Mouse (Mus musculus) brain, embryonic 14.5 days (tissue): ENCODE measurements around the gene Prl8a8. TPM values are rescaled to one million over a fixed set of nuclear protein-coding genes. Genes with fewer than 3 reads are reported as not detected.

Experiments
- DNase-seq: peaks from one replicate; pipeline ENCODE4 v3.0.0-alpha.2; 2011; ENCODE audit warnings: low read depth
- CTCF ChIP-seq: fragments of 200-500 bp; IDR thresholded peaks from 2 replicates; pipeline ENCODE4 v1.5.1; 2012; ENCODE audit warnings: inconsistent platforms, mild to moderate bottlenecking, moderate library complexity, borderline replicate concordance; ENCODE audit not compliant: insufficient read depth, insufficient read length; ENCODE audit errors: extremely low read depth
- POLR2A ChIP-seq: fragments of 200-500 bp; IDR thresholded peaks from 2 replicates; pipeline ENCODE4 v1.6.1; 2012; ENCODE audit warnings: mild to moderate bottlenecking, inconsistent platforms, borderline replicate concordance; ENCODE audit not compliant: poor library complexity, insufficient read depth, insufficient read length, severe bottlenecking; ENCODE audit errors: extremely low read depth
- polyA plus RNA-seq: library from polyadenylated mRNA; depleted of rRNA; stranded (reverse); fragments of >200 nt; gene quantifications from 2 replicates; pipeline ENCODE4 v1.2.3, GENCODE M21; 2012; rRNA removed

Prl8a8 gene
- polyA plus RNA-seq, result not detected in 2 replicates

DNA sequence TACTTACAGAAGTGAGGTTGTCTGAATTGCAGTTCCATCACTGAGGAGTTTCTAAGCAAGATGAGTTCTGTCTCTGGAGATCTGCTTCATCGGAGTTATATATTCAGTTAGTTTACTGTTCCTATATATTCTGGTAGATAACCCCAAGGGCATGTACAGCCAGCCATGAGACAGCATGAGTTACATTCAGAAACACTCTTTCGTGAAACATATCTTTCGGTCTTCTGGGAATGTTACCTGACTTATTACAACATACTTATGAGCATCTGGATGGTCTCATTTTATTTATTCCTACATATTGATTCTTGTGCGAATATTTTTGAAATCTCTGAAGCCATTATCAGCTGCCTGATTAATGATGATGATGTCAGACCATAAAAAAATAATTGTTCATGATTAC, at the start of gene Prl8a8:
TSS of gene Prl8a8 (minus strand) at position 101 of the 400 bp plus-strand sequence.
- TF ChIP-seq CTCF (no peak), POLR2A (no peak)

DNA sequence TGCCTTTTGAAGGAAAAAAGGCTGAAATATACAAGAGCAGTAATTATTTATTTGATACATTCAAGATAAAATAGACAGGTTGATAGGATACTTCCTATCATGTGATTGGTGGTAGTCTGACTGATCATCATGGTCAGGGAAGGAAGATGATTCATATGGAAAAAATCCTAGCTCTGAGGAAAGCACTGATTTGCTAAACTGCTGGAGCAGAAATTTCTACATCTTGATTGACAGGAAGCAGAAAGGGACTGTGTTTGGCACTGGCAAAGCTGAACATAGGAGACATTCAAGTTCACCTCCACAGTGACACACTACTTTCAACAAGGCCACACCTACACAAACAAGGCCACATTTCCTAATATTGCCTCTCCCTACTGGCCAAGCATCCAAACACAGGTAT, 40.3 kb upstream of the Prl8a8 start:
- TF ChIP-seq POLR2A (no peak), CTCF (no peak)
- no peak for DNase-seq

More for the DNA sequence above, at the start of gene Prl8a8:
- DNase-seq, result no peak

GRCm38 (mm10) chr13:27523156-27523555, 10.1 kb upstream of the Prl8a8 start:
- TF ChIP-seq POLR2A (no peak), CTCF (no peak)
- DNase-seq, result no peak

DNA sequence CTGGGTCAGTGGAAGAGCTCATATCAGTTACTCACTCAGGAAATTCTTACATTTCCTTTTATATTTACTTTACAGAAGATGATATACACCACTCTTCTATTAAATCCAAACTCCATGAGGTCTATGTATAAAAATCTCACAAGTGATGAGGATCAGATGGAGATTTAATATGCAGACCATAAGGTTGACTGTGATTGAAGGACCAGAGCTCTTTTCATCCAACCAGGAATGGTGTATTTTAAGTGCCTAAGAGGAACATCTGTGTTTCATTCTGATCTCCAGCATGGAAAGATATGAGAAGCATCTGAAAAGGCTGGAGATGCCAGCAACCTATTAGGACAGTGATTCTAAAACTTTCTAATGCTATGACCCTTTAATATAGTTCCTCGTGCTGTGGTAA, 5.4 kb downstream of the Prl8a8 start:
- DNase-seq, result no peak
- TF ChIP-seq CTCF (no peak), POLR2A (no peak)

Other genes with a start within 250 kb of the Prl8a8 start
- gene Prl6a1, start 200.6 kb downstream of the Prl8a8 start, polyA plus RNA-seq, result 0.14 TPM in 1 of 2 replicates, not detected in the other
- gene Prl8a2, start 167.5 kb downstream of the Prl8a8 start, polyA plus RNA-seq, result 0.13 TPM in 1 of 2 replicates, not detected in the other
- gene Prl2b1, start 122.4 kb downstream of the Prl8a8 start, polyA plus RNA-seq, result 0.19 and 1.3 TPM in 2 replicates
- not detected in 2 replicates for gene Prl8a6, start 74.5 kb downstream of the Prl8a8 start, polyA plus RNA-seq
- gene Prl8a9, start 51.4 kb upstream of the Prl8a8 start, polyA plus RNA-seq, result 0.21 and 0.37 TPM in 2 replicates
- not detected in 2 replicates for gene Prl8a1, start 69.0 kb upstream of the Prl8a8 start, polyA plus RNA-seq
- not detected in 2 replicates for gene Prl7b1, start 97.4 kb upstream of the Prl8a8 start, polyA plus RNA-seq
- gene Prl7a1, start 129.3 kb upstream of the Prl8a8 start, polyA plus RNA-seq, result 0.18 and 0.33 TPM in 2 replicates
- gene Prl7a2, start 154.8 kb upstream of the Prl8a8 start, polyA plus RNA-seq, result not detected in 2 replicates
- gene Prl7d1, start 203.5 kb upstream of the Prl8a8 start, polyA plus RNA-seq, result 0.07 and 0.09 TPM in 2 replicates